Mouse (Mus musculus) stomach, embryonic 15.5 days (tissue): ENCODE measurements around the gene 4931409K22Rik. TPM values are rescaled to one million over a fixed set of nuclear protein-coding genes. Genes with fewer than 3 reads are reported as not detected.

Experiments
- ATAC-seq: fragments of 200-750 bp; cut with Nextera tagmentation; 2 replicates; pipeline ENCODE4 v1.8.0; 2017; ENCODE audit warnings: low read depth, moderate number of reproducible peaks, moderate TSS enrichment; ENCODE audit not compliant: insufficient read depth, low FRiP score
- H3K27ac ChIP-seq: fragments of 300-500 bp; sonication (generic); 2 replicates; pipeline ENCODE4 v1.5.1; 2015; ENCODE audit warnings: mild to moderate bottlenecking, inconsistent platforms
- H3K27me3 ChIP-seq: fragments of 300-500 bp; sonication (generic); replicated peaks from 2 replicates; pipeline ENCODE4 v1.6.1; 2015; ENCODE audit warnings: inconsistent platforms
- H3K36me3 ChIP-seq: fragments of 300-500 bp; sonication (generic); 2 replicates; pipeline ENCODE4 v1.6.1; 2015; ENCODE audit warnings: inconsistent platforms
- H3K4me1 ChIP-seq: fragments of 300-500 bp; sonication (generic); 2 replicates; pipeline ENCODE4 v1.6.1; 2015; ENCODE audit warnings: inconsistent platforms
- H3K4me2 ChIP-seq: fragments of 300-500 bp; sonication (generic); 2 replicates; pipeline ENCODE4 v1.6.1; 2015; ENCODE audit warnings: mild to moderate bottlenecking, inconsistent platforms
- H3K4me3 ChIP-seq: fragments of 300-500 bp; sonication (generic); replicated peaks from 2 replicates; pipeline ENCODE4 v1.5.1; 2015; ENCODE audit warnings: inconsistent platforms
- H3K9ac ChIP-seq: fragments of 300-500 bp; sonication (generic); 2 replicates; pipeline ENCODE4 v1.6.1; 2015; ENCODE audit warnings: inconsistent platforms
- H3K9me3 ChIP-seq: fragments of 300-500 bp; sonication (generic); 2 replicates; pipeline ENCODE4 v1.6.1; 2016; ENCODE audit warnings: inconsistent platforms
- WGBS: fragments of 180-500 bp; shearing (Covaris S2); methylation state at CpG from one replicate; pipeline ENCODE4 v1.1.7; 2015; 5-methylcytosine and 5-hydroxymethylcytosine counted together
- microRNA counts: library from miRNA; unstranded; fragments of <30 nt; microRNA quantifications from one replicate; lab custom pipeline; 2016
- microRNA-seq: library from miRNA; unstranded; fragments of <30 nt; microRNA quantifications from one replicate; pipeline ENCODE4, GENCODE M21; 2016
- polyA plus RNA-seq: library from polyadenylated mRNA; unstranded; fragments of >200 nt; fragmentation: Nextera tagmentation; extraction: Ambion mirVana; gene quantifications from 2 replicates; pipeline ENCODE4 v1.2.1, GENCODE M21; 2015

The 4931409K22Rik gene
- polyA plus RNA-seq, 1 experiment from 2014 or later: 0.24 TPM

DNA sequence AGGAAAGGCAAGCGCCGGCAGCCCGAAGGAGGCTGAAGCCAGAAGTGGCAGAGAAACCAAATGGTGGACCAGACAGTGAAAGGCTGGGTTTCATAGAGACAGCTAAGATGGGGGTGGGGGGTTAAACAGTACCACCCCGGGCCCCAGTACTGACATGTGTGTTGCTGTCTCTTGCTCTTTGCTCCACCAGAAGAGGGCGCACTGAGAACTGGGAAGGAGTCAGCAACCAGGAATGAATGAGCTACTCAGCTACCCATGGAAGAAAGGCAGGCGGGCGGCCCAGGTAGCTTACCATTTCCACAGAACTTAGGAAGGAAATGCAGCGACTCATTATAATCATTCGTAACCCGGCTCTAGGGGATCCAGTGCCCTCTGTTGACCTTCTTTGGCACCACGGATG is 46.0 kb downstream of the 4931409K22Rik start:
- Histone ChIP-seq H3K9ac (no peak overlapping the region), H3K27ac (no peak overlapping the region), H3K4me3 (no peak overlapping the region), H3K4me1 (0 out of 2 replicates have a peak, but pooled peaks cover 4% of the 10 kb centered on the region), H3K9me3 (no peaks in the 10 kb centered on the region), H3K27me3 (no peaks in the 10 kb centered on the region), H3K36me3 (no peaks in the 10 kb centered on the region), H3K4me2 (no peak overlapping the region)
- WGBS: 37% methylated on average over 11 of the region's 11 CpGs
- no peak for ATAC-seq

DNA sequence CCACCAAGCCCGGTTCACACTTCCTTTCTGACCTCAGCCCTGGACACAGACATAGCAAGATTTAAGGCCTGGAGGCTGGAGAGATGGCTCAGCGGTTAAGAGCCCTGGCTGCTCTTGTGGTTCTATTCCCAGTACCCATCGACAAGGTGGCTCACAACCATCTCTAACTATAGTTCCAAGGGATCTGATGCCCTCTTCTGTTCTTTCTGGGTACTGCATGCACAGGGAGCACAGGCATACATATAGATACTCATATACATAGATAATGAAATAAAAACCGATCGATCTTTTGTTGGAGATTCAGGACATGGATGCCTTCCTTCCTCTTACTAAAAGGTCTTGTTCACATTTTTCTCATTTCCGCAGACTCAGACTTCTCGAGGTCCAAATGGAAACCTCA is 48.2 kb downstream of the 4931409K22Rik start:
- no peak overlapping the region for H3K9ac ChIP-seq
- no peaks in the 10 kb centered on the region for H3K9me3 ChIP-seq
- ATAC-seq: no peak
- H3K4me1 ChIP-seq: peaks cover 10% of the 10 kb centered on the region; the same call in 1 of the 2 replicates
- WGBS: 90% methylated on average over 7 of the region's 7 CpGs
- peaks cover 17% of the 10 kb centered on the region; the same call in 1 of the 2 replicates for H3K27me3 ChIP-seq
- H3K36me3 ChIP-seq: no peaks in the 10 kb centered on the region
- H3K4me2 ChIP-seq: no peak overlapping the region
- no peak overlapping the region for H3K4me3 ChIP-seq
- no peak overlapping the region for H3K27ac ChIP-seq

DNA sequence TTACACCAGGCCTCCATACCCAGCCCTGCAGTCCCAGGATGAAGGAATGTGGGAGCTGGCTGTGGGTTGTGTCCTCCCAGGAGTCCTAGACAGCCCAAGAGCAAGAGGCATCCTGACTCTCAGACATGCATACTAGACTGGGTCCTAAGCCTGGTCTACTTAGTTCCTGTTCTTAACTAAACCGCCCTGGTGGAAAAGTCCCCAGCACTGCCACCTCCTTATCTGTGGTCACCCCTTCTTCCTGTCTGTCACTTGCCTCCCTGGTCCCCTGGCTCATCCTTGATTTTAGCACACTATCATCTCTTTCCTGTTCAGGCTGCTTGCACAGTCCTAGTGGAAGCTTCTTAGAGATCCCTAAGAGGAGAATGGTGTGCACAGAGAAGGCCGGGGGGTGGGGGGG is 51.1 kb downstream of the 4931409K22Rik start:
- Histone ChIP-seq H3K4me2 (no peak overlapping the region), H3K36me3 (peaks cover 17% of the 10 kb centered on the region), H3K9me3 (no peaks in the 10 kb centered on the region), H3K9ac (no peak overlapping the region), H3K4me3 (no peak overlapping the region), H3K27me3 (peaks cover 17% of the 10 kb centered on the region; the same call in 1 of the 2 replicates), H3K4me1 (peaks cover 6% of the 10 kb centered on the region; the same call in 1 of the 2 replicates), H3K27ac (no peak overlapping the region)
- WGBS: 66% methylated on average over 2 of the region's 2 CpGs
- no peak for ATAC-seq

DNA sequence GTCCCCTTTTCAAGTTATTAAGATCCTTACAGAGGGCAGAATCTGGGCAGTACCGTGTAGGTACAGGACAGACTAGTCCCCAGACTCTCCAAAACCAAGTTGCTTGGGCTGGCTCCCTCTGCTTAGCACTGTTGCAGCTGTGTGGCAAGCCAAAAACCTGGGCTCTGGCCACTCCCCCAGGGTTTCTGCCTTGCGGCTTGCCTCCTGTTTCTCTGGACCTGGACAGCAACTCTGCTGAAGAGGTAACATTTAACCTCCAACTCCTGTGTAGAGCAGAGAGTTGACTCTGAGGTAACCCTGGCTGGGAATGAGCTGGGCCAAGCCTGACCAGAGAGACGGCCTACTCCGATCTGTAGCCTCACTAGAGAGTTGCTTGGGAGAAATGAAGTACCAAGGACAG is 53.8 kb downstream of the 4931409K22Rik start:
- peaks cover 6% of the 10 kb centered on the region; the same call in 1 of the 2 replicates for H3K4me1 ChIP-seq
- H3K4me3 ChIP-seq: no peak overlapping the region
- no peak overlapping the region for H3K4me2 ChIP-seq
- WGBS: 70% methylated on average over 4 of the region's 4 CpGs
- H3K9me3 ChIP-seq: no peaks in the 10 kb centered on the region
- H3K36me3 ChIP-seq: peaks cover 38% of the 10 kb centered on the region
- H3K27ac ChIP-seq: no peak overlapping the region
- ATAC-seq: no peak
- peaks cover 17% of the 10 kb centered on the region; the same call in 1 of the 2 replicates for H3K27me3 ChIP-seq
- H3K9ac ChIP-seq: no peak overlapping the region

DNA sequence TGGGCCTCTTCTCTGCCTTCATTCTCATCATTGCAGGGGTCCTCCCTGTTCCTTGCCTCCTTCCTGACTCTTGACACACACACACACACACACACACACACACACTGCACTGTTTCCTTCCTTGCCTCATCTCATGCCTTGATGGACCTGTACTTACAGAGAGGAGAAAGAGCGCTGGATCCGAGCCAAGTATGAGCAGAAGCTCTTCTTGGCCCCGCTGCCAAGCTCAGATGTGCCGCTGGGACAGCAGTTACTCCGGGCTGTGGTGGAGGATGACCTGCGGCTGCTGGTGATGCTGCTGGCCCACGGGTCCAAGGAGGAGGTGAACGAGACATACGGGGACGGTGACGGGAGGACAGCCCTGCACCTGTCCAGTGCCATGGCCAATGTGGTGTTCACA is 55.8 kb downstream of the 4931409K22Rik start:
- Histone ChIP-seq H3K9me3 (no peaks in the 10 kb centered on the region), H3K27ac (no peak overlapping the region), H3K36me3 (peaks cover 46% of the 10 kb centered on the region), H3K4me2 (no peak overlapping the region), H3K4me3 (no peak overlapping the region), H3K27me3 (peaks cover 17% of the 10 kb centered on the region; the same call in 1 of the 2 replicates), H3K9ac (no peak overlapping the region), H3K4me1 (peaks cover 6% of the 10 kb centered on the region; the same call in 1 of the 2 replicates)
- ATAC-seq: no peak
- WGBS: 83% methylated on average over 11 of the region's 11 CpGs

DNA sequence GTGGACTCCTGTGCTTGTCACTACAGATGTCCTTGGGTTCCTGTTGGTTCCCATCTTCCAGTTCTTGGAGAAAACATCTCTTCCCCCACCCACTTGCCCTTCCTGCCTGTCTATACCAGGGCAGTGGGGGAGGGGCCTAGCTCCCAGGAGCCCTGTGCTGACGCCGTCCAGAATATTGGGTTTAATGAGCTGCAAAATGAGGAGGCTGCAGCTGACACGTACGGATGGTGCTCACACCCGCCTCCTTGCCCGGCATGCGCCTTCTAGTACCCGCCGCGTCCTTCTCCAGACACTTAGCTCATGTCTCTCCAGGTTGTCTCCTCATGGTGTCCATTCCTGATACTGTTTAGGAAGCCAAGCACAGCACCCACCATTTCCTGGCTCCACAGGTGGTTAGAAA is 57.5 kb downstream of the 4931409K22Rik start:
- H3K36me3 ChIP-seq: peaks cover 46% of the 10 kb centered on the region
- H3K9me3 ChIP-seq: no peaks in the 10 kb centered on the region
- peaks cover 4% of the 10 kb centered on the region; the same call in 1 of the 2 replicates for H3K27me3 ChIP-seq
- ATAC-seq: no peak
- H3K4me3 ChIP-seq: no peak overlapping the region
- H3K27ac ChIP-seq: no peak overlapping the region
- no peak overlapping the region for H3K9ac ChIP-seq
- no peak overlapping the region for H3K4me2 ChIP-seq
- H3K4me1 ChIP-seq: no peaks in the 10 kb centered on the region
- 83% methylated on average over 10 of the region's 10 CpGs for WGBS

DNA sequence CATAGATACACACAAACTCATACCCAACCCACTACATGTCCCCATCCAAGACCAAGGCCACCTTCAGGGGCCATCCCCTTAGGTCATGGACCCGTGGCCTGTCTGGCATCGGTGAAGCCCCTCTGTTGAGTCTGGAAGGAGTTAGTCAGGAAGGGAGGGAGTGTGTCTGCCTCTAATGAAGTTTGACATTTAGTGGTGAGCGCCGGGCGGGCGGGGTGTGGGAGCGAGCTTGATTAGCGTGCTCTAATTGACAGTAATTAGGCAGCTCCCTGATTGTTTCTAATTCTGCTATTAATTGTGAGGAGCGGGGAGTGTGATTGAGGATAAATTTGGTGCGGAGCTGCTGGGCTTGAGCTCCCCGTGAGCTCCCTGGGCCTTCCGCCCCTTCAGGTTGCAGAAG is 59.1 kb downstream of the 4931409K22Rik start:
- Histone ChIP-seq H3K9ac (no peak overlapping the region), H3K9me3 (no peaks in the 10 kb centered on the region), H3K27ac (no peak overlapping the region), H3K36me3 (peaks cover 59% of the 10 kb centered on the region), H3K27me3 (no peaks in the 10 kb centered on the region), H3K4me1 (no peaks in the 10 kb centered on the region), H3K4me3 (no peak overlapping the region), H3K4me2 (no peak overlapping the region)
- no peak for ATAC-seq
- WGBS: 87% methylated on average over 12 of the region's 12 CpGs

DNA sequence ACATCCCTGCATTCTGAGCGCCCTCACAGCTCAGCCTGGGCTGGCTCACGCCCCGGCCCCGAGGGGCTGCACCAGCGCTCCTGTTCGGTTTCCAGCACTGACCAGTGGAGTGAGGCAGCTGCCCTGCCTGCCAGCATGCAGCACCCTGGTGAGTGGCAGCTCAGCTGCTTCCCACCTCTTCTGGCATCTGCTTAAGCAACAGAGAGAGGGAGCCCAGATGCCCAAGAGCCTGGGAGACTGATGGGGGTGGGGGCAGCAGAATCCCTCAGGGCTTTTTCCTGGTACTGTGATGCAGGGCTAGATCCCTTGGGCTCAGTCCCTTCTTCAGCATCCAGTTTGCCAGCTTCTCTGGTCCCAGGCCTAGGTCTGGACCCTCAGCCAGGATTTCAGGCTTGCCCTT is 59.9 kb downstream of the 4931409K22Rik start:
- 82% methylated on average over 6 of the region's 6 CpGs for WGBS
- ATAC-seq: no peak
- H3K36me3 ChIP-seq: peaks cover 62% of the 10 kb centered on the region

DNA sequence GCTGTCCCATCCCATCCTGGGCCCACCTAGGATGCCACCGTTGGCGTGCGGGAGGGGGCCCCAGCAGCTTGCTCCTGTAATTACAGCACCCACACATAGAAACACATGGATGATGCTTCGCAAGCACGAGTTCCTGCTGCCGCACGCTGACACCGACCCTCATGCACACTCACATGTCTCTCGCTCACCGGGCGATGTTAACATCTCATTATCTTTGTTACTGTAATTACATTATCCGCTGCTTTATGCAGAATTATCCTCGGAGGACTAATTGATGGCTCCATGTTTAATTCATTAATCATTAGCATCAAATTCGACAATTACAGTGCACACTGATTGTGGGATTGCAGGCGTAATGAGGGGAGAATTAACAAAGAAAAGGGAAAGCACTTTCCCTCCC is 61.6 kb downstream of the 4931409K22Rik start:
- no peaks in the 10 kb centered on the region for H3K27me3 ChIP-seq
- H3K9ac ChIP-seq: no peak overlapping the region
- no peak overlapping the region for H3K27ac ChIP-seq
- no peaks in the 10 kb centered on the region for H3K4me1 ChIP-seq
- WGBS: 88% methylated on average over 15 of the region's 15 CpGs
- H3K4me3 ChIP-seq: no peak overlapping the region
- H3K36me3 ChIP-seq: peaks cover 56% of the 10 kb centered on the region
- no peaks in the 10 kb centered on the region for H3K9me3 ChIP-seq
- no peak for ATAC-seq
- H3K4me2 ChIP-seq: no peak overlapping the region

More for the DNA sequence above, 59.9 kb downstream of the 4931409K22Rik start:
- H3K27me3 ChIP-seq: no peaks in the 10 kb centered on the region
- H3K9ac ChIP-seq: no peak overlapping the region
- H3K27ac ChIP-seq: no peak overlapping the region
- H3K4me2 ChIP-seq: no peak overlapping the region
- H3K4me3 ChIP-seq: no peak overlapping the region
- no peaks in the 10 kb centered on the region for H3K4me1 ChIP-seq
- no peaks in the 10 kb centered on the region for H3K9me3 ChIP-seq

MicroRNA genes within 50 kb of the gene (microRNA counts, 519-probe panel; counts per million panel counts)
- 1,945 counts per million, percentile 21 among the panel's probes with 10 or more counts for microRNA mmu-miR-671-3p (lab: Ali Mortazavi, UCI)
- not detected for microRNA mmu-miR-671-5p (lab: Ali Mortazavi, UCI)

Small RNAs within 50 kb of the gene (microRNA-seq; reads per million reads assigned to microRNA genes)
- gene Mir671: 469 reads per million, percentile 67 among the genes with 10 or more reads in this experiment

Other genes with a start within 250 kb of the 4931409K22Rik start
- 9.6 and 12.1 TPM in 2 replicates for gene Kcnh2, start 205.2 kb downstream of the 4931409K22Rik start, polyA plus RNA-seq
- gene Nos3, start 192.0 kb downstream of the 4931409K22Rik start, polyA plus RNA-seq: 6.8 and 8.3 TPM in 2 replicates
- 2.0 and 2.5 TPM in 2 replicates for gene Atg9b, start 164.7 kb downstream of the 4931409K22Rik start, polyA plus RNA-seq
- 49.9 and 59.5 TPM in 2 replicates for gene Abcb8, start 163.1 kb downstream of the 4931409K22Rik start, polyA plus RNA-seq
- 0.18 TPM in 1 of 2 replicates, not detected in the other for gene Asic3, start 143.4 kb downstream of the 4931409K22Rik start, polyA plus RNA-seq
- 37.3 and 41.2 TPM in 2 replicates for gene Cdk5, start 133.3 kb downstream of the 4931409K22Rik start, polyA plus RNA-seq
- gene Slc4a2, start 133.0 kb downstream of the 4931409K22Rik start, polyA plus RNA-seq: 38.8 and 44.6 TPM in 2 replicates
- gene Fastk, start 111.5 kb downstream of the 4931409K22Rik start, polyA plus RNA-seq: 98.1 and 103 TPM in 2 replicates
- 22.0 and 22.3 TPM in 2 replicates for gene Tmub1, start 109.0 kb downstream of the 4931409K22Rik start, polyA plus RNA-seq
- 35.9 and 37.7 TPM in 2 replicates for gene Agap3, start 104.6 kb downstream of the 4931409K22Rik start, polyA plus RNA-seq
- 0.04 TPM in 1 of 2 replicates, not detected in the other for gene Gbx1, start 29.6 kb downstream of the 4931409K22Rik start, polyA plus RNA-seq
- gene Asb10, start 15.8 kb downstream of the 4931409K22Rik start, polyA plus RNA-seq: 0.32 and 0.57 TPM in 2 replicates
- gene Abcf2, start 20.7 kb upstream of the 4931409K22Rik start, polyA plus RNA-seq: 85.9 and 90.0 TPM in 2 replicates
- gene Chpf2, start 29.9 kb upstream of the 4931409K22Rik start, polyA plus RNA-seq: 18.6 and 21.2 TPM in 2 replicates
- gene Smarcd3, start 67.6 kb upstream of the 4931409K22Rik start, polyA plus RNA-seq: 22.2 and 25.1 TPM in 2 replicates
- gene Nub1, start 128.7 kb upstream of the 4931409K22Rik start, polyA plus RNA-seq: 26.7 and 31.5 TPM in 2 replicates
- 14.3 and 15.1 TPM in 2 replicates for gene Wdr86, start 173.9 kb upstream of the 4931409K22Rik start, polyA plus RNA-seq
- gene Crygn, start 201.2 kb upstream of the 4931409K22Rik start, polyA plus RNA-seq: 1.6 and 1.7 TPM in 2 replicates